Mouse (Mus musculus): ENCODE data around the gene Efcab12. TPM values are rescaled to one million over a fixed set of nuclear protein-coding genes. Genes with fewer than 3 reads are reported as not detected.

Gene Efcab12
- total and polyA plus RNA-seq, 3 experiments, result 0.11 TPM; not detected in 2

GRCm38 (mm10) chr6:115808488-115809231, 29.6 kb downstream of the Efcab12 start, which contains the start of gene Rpl32 (continued):
- no peak for TF ChIP-seq JUND (IDR thresholded peaks at IDR 0.05; ENCODE audit: low read depth, low read length)
- TF ChIP-seq RAD21 (IDR thresholded peaks at IDR 0.05; ENCODE audit: low read depth, low read length), result no peak
- TF ChIP-seq EP300 (IDR thresholded peaks at IDR 0.05; ENCODE audit: low read depth in 1 of 2, low read length in 2 of 2), result no peak
- no peak for TF ChIP-seq USF2 (IDR thresholded peaks at IDR 0.05; ENCODE audit: borderline replicate concordance in 1 of 2, insufficient read depth in 1 of 2, low read depth in 1 of 2, low read length in 2 of 2)
- TF ChIP-seq SIN3A (IDR thresholded peaks at IDR 0.05; ENCODE audit: low read length), result peak; percentile 94
- no peak for TF ChIP-seq MYB (IDR thresholded peaks at IDR 0.05; ENCODE audit: low read depth, low read length)
- peak; percentile 84 for TF ChIP-seq MXI1 (IDR thresholded peaks at IDR 0.05; ENCODE audit: low read depth, low read length)
- TF ChIP-seq CHD1 (IDR thresholded peaks at IDR 0.05; ENCODE audit: low read depth, low read length), result 0 out of 2 replicates have a peak, but pooled peaks have one; percentile 51
- TF ChIP-seq RCOR1 (IDR thresholded peaks at IDR 0.05; ENCODE audit: low read depth, low read length), result no peak
- TF ChIP-seq GABPA (IDR thresholded peaks at IDR 0.05; ENCODE audit: low read depth, low read length), result peak; percentile 74; the same call in 1 of the 2 replicates
- TF ChIP-seq POLR2AphosphoS2 (IDR thresholded peaks at IDR 0.05; ENCODE audit: low read length), result peak; percentile 89
- TF ChIP-seq UBTF (IDR thresholded peaks at IDR 0.05; ENCODE audit: borderline replicate concordance, insufficient read depth, low read depth, low read length), result no peak
- TF ChIP-seq POLR2AphosphoS5 (IDR thresholded peaks at IDR 0.05; ENCODE audit: borderline replicate concordance, low read depth, low read length), result peak; percentile 27; the same call in 1 of the 2 replicates
- TF ChIP-seq KAT2A (conservative IDR thresholded peaks at IDR 0.05; ENCODE audit: low read depth, low read length), result peak; percentile 83
- TF ChIP-seq BHLHE40 (IDR thresholded peaks at IDR 0.05; ENCODE audit: borderline replicate concordance, low read depth, low read length), result no peak
- no peak for TF ChIP-seq MEF2A (IDR thresholded peaks at IDR 0.05; ENCODE audit: extremely low read depth, insufficient replicate concordance, low read depth, low read length, poor library complexity, severe bottlenecking)
- no peak for TF ChIP-seq USF1 (IDR thresholded peaks at IDR 0.05; ENCODE audit: low read depth, low read length)
- no peak for TF ChIP-seq ZKSCAN1 (IDR thresholded peaks at IDR 0.05; ENCODE audit: low read depth, low read length)
- TF ChIP-seq TCF12 (IDR thresholded peaks at IDR 0.05; ENCODE audit: low read depth, low read length), result 0 out of 2 replicates have a peak, but pooled peaks have one; percentile 68

DNA sequence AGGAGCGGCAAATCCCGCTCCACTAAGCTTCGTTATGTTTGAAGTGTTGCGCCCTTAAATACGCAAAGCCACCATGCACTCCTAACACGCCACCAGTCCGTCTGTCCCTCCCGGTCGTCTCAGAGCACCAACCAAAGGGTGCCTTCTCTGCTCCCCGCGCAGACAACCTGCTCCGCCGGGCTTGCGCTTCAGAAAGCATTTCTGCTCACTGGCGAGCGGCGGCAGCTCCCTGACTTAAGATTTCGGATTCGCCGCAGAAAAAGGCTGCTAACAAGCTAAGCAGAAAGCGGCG, 30.1 kb downstream of the Efcab12 start:
- H3K27me3 ChIP-seq (ENCODE audit: control insufficient read depth in 1 of 2, insufficient read depth in 2 of 2, low read length in 2 of 2), result no peaks in the 10 kb centered on the region
- TF ChIP-seq POLR2A (IDR thresholded peaks at IDR 0.05; ENCODE audit: control insufficient read depth in 1 of 2, insufficient read depth in 1 of 2, low read depth in 1 of 2, low read length in 2 of 2, poor library complexity in 1 of 2) (peak in 1 of 2 experiments; percentile 75; a peak in 1 of 4 replicates), GABPA (IDR thresholded peaks at IDR 0.05; ENCODE audit: low read depth, low read length) (no peak), UBTF (IDR thresholded peaks at IDR 0.05; ENCODE audit: borderline replicate concordance, insufficient read depth, low read depth, low read length) (no peak)
- peaks cover 0 to 8% of the 10 kb centered on the region in 2 experiments; a peak in 1 of 4 replicates for H3K4me1 ChIP-seq (ENCODE audit: control insufficient read depth in 1 of 2, insufficient read depth in 2 of 2, low read length in 2 of 2)
- peak overlapping the region; percentile 98 for H3K9ac ChIP-seq (ENCODE audit: control insufficient read depth, low read depth, low read length, poor library complexity, severe bottlenecking)
- H3K27ac ChIP-seq (ENCODE audit: control insufficient read depth, low read depth, low read length), result peak overlapping the region; percentile 88
- H3K9me3 ChIP-seq (replicated peaks; ENCODE audit: insufficient read depth, low read length), result no peaks in the 10 kb centered on the region
- no peak for DNase-seq (ENCODE audit: low read depth, low spot score)
- H3K79me2 ChIP-seq (ENCODE audit: control insufficient read depth, insufficient read depth, low read length, poor library complexity), result peaks cover 29% of the 10 kb centered on the region
- H3K36me3 ChIP-seq (ENCODE audit: control insufficient read depth in 1 of 2, insufficient read depth in 2 of 2, low read length in 2 of 2), result peaks cover 9 to 14% of the 10 kb centered on the region in 2 experiments
- H3K4me3 ChIP-seq (ENCODE audit: control insufficient read depth in 1 of 2, insufficient read depth in 1 of 2, low read depth in 2 of 2, low read length in 2 of 2), result peak overlapping the region; percentile 94 to 98

All from MEL (cell line).